Mouse (Mus musculus) thymus, adult 2 months (tissue): Measurements from ENCODE around the gene Ddx20.

Experiments used
- CTCF ChIP-seq: fragments of 200-500 bp; IDR thresholded peaks from 2 replicates; pipeline ENCODE4 v1.5.1; 2012; ENCODE audit warnings: mild to moderate bottlenecking, control low read depth, low read length, moderate library complexity, borderline replicate concordance; ENCODE audit not compliant: control insufficient read depth, poor library complexity, insufficient read depth; ENCODE audit errors: extremely low read depth
- POLR2A ChIP-seq: fragments of 200-500 bp; IDR thresholded peaks from 2 replicates; pipeline ENCODE4 v1.6.1; 2012; ENCODE audit warnings: mild to moderate bottlenecking, low read length, control low read depth, moderate library complexity; ENCODE audit not compliant: control insufficient read depth, poor library complexity, insufficient read depth; ENCODE audit errors: extremely low read depth

- TF ChIP-seq CTCF (no peak), POLR2A (no peak)
Observed at GRCm38 (mm10) chr3:105668161-105668560, 19.2 kb downstream of the Ddx20 start.
